Mouse (Mus musculus): Measurements from ENCODE around the gene Iqcf1. TPM values are rescaled to one million over a fixed set of nuclear protein-coding genes. Genes with fewer than 3 reads are reported as not detected.

Gene Iqcf1
- polyA plus RNA-seq, 1 experiment from 2014 or later, result not detected

DNA sequence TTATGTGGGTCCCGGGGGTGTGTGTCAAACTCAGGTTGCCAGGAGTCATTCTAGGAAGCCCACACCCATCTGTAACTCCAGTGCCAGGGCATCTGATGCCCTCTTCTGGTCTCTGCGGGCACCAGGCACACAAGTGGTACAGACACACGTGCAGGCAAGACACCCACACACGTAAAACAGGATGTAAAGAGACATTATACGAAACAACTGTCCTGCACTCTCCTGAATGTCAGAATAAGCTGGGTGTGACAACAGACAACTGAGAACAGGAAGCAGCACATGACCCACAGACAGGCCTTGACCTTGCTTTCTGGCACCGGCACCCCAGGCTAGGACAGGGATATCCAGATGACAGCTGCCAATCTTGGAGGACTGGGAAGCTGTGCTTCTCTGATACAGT is 30.4 kb upstream of the Iqcf1 start:
- no peak overlapping the region for H3K9ac ChIP-seq (ENCODE audit: low read depth, low read length)
- H3K9me3 ChIP-seq (replicated peaks; ENCODE audit: low read length), result no peaks in the 10 kb centered on the region
- ATAC-seq (replicated peaks; ENCODE audit: low FRiP score, low read depth), result no peak

DNA sequence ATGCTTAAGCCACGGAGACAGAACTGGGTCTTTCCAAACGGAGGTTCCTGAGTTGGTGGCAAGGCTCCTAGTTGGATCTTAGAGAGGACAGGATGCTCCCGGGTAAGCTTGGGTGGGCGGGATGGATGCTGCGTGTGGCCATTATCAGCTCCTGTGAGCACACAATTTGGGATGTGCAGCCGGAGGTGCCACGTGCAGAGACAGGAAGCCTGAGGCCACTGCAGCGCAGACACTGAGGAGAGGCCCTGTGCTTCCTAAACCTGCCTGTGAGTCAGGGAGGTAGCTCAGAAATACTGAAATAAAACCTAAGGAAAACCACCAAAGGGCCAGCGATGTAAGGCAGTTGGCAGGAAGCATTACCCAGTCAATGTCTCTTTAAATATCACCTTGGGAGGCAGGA is 30.0 kb upstream of the Iqcf1 start:
- H3K9ac ChIP-seq (ENCODE audit: low read depth, low read length), result no peak overlapping the region
- ATAC-seq (replicated peaks; ENCODE audit: low FRiP score, low read depth), result no peak

More for the DNA sequence above, 30.4 kb upstream of the Iqcf1 start:
- Histone ChIP-seq H3K4me1 (replicated peaks; ENCODE audit: insufficient read depth, low read length) (peaks cover 14% of the 10 kb centered on the region), H3K36me3 (ENCODE audit: insufficient read depth, low read length) (no peaks in the 10 kb centered on the region), H3K27ac (no peak overlapping the region), H3K4me2 (ENCODE audit: low read length) (no peak overlapping the region), H3K4me3 (replicated peaks; ENCODE audit: low read depth, low read length) (no peak overlapping the region), H3K27me3 (ENCODE audit: insufficient read depth, low read length) (no peaks in the 10 kb centered on the region)
- 58% methylated on average over 6 of the region's 6 CpGs for WGBS
- TF ChIP-seq CTCF (IDR thresholded peaks at IDR 0.05; ENCODE audit: low read depth), result peak; percentile 33; the same call in 1 of the 2 replicates
- DNase-seq (ENCODE audit: low spot score), result no peak

DNA sequence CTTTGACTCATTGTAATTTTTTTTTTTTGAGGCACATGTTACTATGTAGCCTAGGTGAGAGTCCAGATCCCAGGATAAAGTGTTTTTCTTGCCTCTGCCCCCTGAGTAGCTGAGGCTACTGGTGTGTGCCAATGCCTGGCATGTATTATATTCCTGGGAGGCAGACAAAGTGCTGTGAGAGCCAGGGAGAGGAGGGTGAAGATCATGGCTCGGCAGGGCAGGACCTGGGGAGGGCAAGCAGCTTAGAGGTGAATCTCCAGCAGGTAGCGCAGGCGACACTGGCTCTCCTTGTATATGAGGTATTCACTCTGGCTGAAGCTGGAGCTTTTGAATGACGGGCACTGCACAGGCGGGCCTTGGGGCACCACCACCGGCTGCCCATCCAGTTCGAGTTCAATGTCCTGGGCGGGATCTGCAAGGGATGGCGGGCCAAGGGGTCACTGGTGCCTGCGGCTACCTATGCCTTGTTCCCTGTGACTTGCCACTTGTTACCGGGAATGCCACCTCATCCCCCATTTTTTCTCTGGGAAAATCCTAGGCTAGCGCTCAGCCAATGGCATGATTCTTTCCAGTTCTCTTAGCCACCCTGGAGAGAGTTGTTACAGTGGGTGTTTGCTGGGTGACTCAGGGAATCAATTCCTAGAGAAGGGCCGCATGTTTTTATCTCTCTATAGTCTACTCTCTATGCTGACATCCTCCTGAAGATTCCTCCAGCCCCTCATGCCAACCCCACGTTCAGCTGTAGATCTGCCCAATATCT is 28.6 kb upstream of the Iqcf1 start:
- Histone ChIP-seq H3K4me3 (replicated peaks; ENCODE audit: low read depth, low read length) (no peak overlapping the region), H3K27ac (no peak overlapping the region), H3K4me1 (replicated peaks; ENCODE audit: insufficient read depth, low read length) (peaks cover 12% of the 10 kb centered on the region), H3K36me3 (ENCODE audit: insufficient read depth, low read length) (no peaks in the 10 kb centered on the region), H3K9me3 (replicated peaks; ENCODE audit: low read length) (no peaks in the 10 kb centered on the region), H3K27me3 (ENCODE audit: insufficient read depth, low read length) (no peaks in the 10 kb centered on the region), H3K9ac (ENCODE audit: low read depth, low read length) (no peak overlapping the region), H3K4me2 (ENCODE audit: low read length) (peak overlapping the region; percentile 37)
- TF ChIP-seq CTCF (IDR thresholded peaks at IDR 0.05; ENCODE audit: low read depth), result no peak
- ATAC-seq (replicated peaks; ENCODE audit: low FRiP score, low read depth) (no peak), DNase-seq (ENCODE audit: low spot score) (no peak)
- 67% methylated on average over 14 of the region's 14 CpGs for WGBS

More for the DNA sequence above, 30.0 kb upstream of the Iqcf1 start:
- H3K4me2 ChIP-seq (ENCODE audit: low read length), result no peak overlapping the region
- no peaks in the 10 kb centered on the region for H3K9me3 ChIP-seq (replicated peaks; ENCODE audit: low read length)
- no peak overlapping the region for H3K27ac ChIP-seq
- peaks cover 18% of the 10 kb centered on the region for H3K4me1 ChIP-seq (replicated peaks; ENCODE audit: insufficient read depth, low read length)
- 67% methylated on average over 9 of the region's 9 CpGs for WGBS
- H3K27me3 ChIP-seq (ENCODE audit: insufficient read depth, low read length), result no peaks in the 10 kb centered on the region
- H3K36me3 ChIP-seq (ENCODE audit: insufficient read depth, low read length), result no peaks in the 10 kb centered on the region
- TF ChIP-seq CTCF (IDR thresholded peaks at IDR 0.05; ENCODE audit: low read depth), result no peak
- DNase-seq (ENCODE audit: low spot score), result no peak
- H3K4me3 ChIP-seq (replicated peaks; ENCODE audit: low read depth, low read length), result no peak overlapping the region

DNA sequence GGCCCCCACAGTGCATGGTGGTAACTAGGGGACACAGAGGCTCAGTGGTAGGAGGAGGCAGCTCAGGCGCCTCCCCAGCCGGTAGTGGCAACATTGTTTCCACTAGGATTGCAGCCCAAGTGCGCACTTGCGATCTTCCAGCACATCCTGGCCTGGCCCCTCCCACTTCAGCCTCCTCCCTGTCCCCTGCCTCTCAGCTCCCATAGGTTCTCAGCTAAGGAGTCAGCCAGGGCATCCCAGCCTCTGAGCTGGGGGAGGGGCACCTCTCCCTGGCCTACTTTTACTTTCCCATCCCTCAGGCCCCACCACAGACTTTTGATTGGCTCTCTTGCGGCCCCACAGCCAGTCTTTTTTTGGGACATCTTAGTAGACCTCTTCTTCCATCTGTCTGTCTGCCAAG is 27.9 kb upstream of the Iqcf1 start:
- Histone ChIP-seq H3K9ac (ENCODE audit: low read depth, low read length) (no peak overlapping the region), H3K4me2 (ENCODE audit: low read length) (peak overlapping the region; percentile 37), H3K4me1 (replicated peaks; ENCODE audit: insufficient read depth, low read length) (peaks cover 12% of the 10 kb centered on the region), H3K4me3 (replicated peaks; ENCODE audit: low read depth, low read length) (no peak overlapping the region), H3K27me3 (ENCODE audit: insufficient read depth, low read length) (no peaks in the 10 kb centered on the region), H3K9me3 (replicated peaks; ENCODE audit: low read length) (no peaks in the 10 kb centered on the region), H3K27ac (no peak overlapping the region), H3K36me3 (ENCODE audit: insufficient read depth, low read length) (no peaks in the 10 kb centered on the region)
- TF ChIP-seq CTCF (IDR thresholded peaks at IDR 0.05; ENCODE audit: low read depth), result no peak
- WGBS, result 22% methylated on average over 5 of the region's 5 CpGs
- DNase-seq (ENCODE audit: low spot score) (peak; percentile 85), ATAC-seq (replicated peaks; ENCODE audit: low FRiP score, low read depth) (peak; percentile 8; the same call in 1 of the 2 replicates)

DNA sequence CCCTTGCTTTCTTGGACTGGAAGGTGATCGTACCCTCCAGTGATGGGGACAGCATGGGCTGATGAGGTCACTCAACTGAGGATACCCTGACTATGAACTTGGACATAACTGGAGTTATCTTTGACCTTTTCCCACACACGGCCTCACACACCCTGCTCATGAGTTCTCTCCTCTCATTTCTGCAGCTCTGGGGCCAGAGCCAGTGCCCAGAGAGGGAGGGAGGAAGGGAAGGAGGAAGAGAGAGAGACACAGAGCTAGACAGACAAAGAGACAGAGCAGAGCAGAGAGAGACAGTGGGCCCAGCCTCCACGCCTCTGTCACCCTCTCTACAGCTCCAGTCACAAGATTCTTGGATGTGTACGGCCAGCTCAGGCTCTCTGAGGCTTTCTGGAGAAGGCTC is 27.4 kb upstream of the Iqcf1 start:
- DNase-seq (ENCODE audit: low spot score), result no peak
- no peak for ATAC-seq (replicated peaks; ENCODE audit: low FRiP score, low read depth)
- no peak for TF ChIP-seq CTCF (IDR thresholded peaks at IDR 0.05; ENCODE audit: low read depth)
- Histone ChIP-seq H3K9ac (ENCODE audit: low read depth, low read length) (no peak overlapping the region), H3K4me2 (ENCODE audit: low read length) (no peak overlapping the region), H3K27me3 (ENCODE audit: insufficient read depth, low read length) (no peaks in the 10 kb centered on the region), H3K4me1 (replicated peaks; ENCODE audit: insufficient read depth, low read length) (peaks cover 12% of the 10 kb centered on the region), H3K9me3 (replicated peaks; ENCODE audit: low read length) (no peaks in the 10 kb centered on the region), H3K27ac (peak overlapping the region; percentile 0; the same call in 1 of the 2 replicates), H3K36me3 (ENCODE audit: insufficient read depth, low read length) (no peaks in the 10 kb centered on the region), H3K4me3 (replicated peaks; ENCODE audit: low read depth, low read length) (no peak overlapping the region)
- WGBS, result 70% methylated on average over 4 of the region's 4 CpGs

DNA sequence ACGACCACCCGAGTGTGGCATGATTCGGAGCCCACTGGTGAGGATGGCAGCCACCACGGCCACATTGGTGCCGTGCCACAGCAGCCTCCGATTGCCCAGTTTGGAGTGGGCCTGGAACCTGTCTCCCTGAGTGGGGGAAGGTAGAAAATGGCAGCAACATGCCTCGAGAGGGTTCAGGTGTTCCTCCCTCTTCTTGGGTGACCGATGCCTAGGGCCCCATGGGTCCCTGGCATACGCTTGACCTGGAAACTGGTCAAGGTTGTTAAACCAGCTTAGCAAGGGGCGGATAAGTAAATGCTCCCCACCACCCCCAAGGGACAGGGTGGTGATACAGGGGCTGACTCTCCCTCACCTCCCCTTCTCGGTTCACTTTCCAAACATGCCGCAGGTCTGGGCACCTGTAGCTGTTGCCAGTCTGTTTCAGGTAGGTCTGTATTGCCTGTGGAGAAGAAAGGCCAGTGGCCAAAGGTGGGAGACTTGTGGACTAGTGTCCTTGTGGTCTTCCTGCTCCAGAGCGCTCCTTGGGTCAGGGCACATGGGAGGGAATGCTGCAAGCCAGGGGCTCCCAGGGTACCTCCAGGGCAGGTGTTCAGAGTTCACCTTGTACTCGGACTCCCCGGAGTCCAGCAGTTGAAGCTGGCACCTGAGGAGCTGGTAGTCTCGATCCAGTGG is 26.6 kb upstream of the Iqcf1 start:
- no peak overlapping the region for H3K4me2 ChIP-seq (ENCODE audit: low read length)
- H3K27ac ChIP-seq, result no peak overlapping the region
- no peaks in the 10 kb centered on the region for H3K9me3 ChIP-seq (replicated peaks; ENCODE audit: low read length)
- H3K9ac ChIP-seq (ENCODE audit: low read depth, low read length), result no peak overlapping the region
- 88% methylated on average over 16 of the region's 16 CpGs for WGBS
- no peak overlapping the region for H3K4me3 ChIP-seq (replicated peaks; ENCODE audit: low read depth, low read length)
- ATAC-seq (replicated peaks; ENCODE audit: low FRiP score, low read depth) (no peak), DNase-seq (ENCODE audit: low spot score) (no peak)
- no peaks in the 10 kb centered on the region for H3K27me3 ChIP-seq (ENCODE audit: insufficient read depth, low read length)
- no peak for TF ChIP-seq CTCF (IDR thresholded peaks at IDR 0.05; ENCODE audit: low read depth)
- H3K4me1 ChIP-seq (replicated peaks; ENCODE audit: insufficient read depth, low read length), result peaks cover 12% of the 10 kb centered on the region
- no peaks in the 10 kb centered on the region for H3K36me3 ChIP-seq (ENCODE audit: insufficient read depth, low read length)
